Mouse (Mus musculus): Measurements from ENCODE around the gene Nos3. TPM values are rescaled to one million over a fixed set of nuclear protein-coding genes. Genes with fewer than 3 reads are reported as not detected.

Gene Nos3
- total and polyA plus RNA-seq, 3 experiments = 0.09 to 0.23 (median 0.22) TPM

DNA sequence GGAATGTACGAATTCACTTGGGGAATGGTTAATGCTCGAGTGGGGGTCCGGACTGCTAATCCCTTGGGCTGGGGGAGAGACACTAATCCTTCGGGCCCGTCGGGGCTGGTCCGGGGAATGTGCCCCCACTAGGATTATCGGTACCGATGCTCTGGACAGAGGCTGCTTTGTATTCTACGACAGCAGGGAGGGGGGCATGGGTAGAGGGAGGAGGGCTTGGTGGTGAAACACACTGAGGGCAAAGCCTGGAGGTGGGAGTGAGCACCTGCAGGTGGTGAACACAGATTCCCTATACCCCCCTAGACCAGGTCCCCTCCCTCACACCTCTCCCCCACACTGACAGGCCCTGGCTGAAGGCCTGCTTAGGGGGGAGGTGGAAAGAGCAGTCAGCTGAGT is 61.4 kb downstream of the Nos3 start:
- no peaks in the 10 kb centered on the region for H3K9me3 ChIP-seq (replicated peaks)
- no peak for DNase-seq (ENCODE audit: low spot score)
- peak overlapping the region; percentile 74; the same call in 1 of the 2 replicates for H3K4me3 ChIP-seq (ENCODE audit: low read depth, low read length)
- H3K4me1 ChIP-seq (ENCODE audit: insufficient read depth, low read depth, low read length) = peaks cover 58% of the 10 kb centered on the region
- peaks cover 49% of the 10 kb centered on the region for H3K36me3 ChIP-seq (replicated peaks)
- no peaks in the 10 kb centered on the region for H3K27me3 ChIP-seq (ENCODE audit: insufficient read depth, low read length)
- ATAC-seq (ENCODE audit: extremely low read depth, insufficient number of reproducible peaks, low FRiP score, poor library complexity, severe bottlenecking) = no peak
- TF ChIP-seq GATA2 (IDR thresholded peaks at IDR 0.05; ENCODE audit: borderline replicate concordance, low read depth, low read length) = no peak
- TF ChIP-seq GATA1 (IDR thresholded peaks at IDR 0.05; ENCODE audit: borderline replicate concordance, low read length) = no peak
- TF ChIP-seq TAL1 (conservative IDR thresholded peaks at IDR 0.05; ENCODE audit: low read depth, low read length) = no peak
- no peak for TF ChIP-seq CTCF (IDR thresholded peaks at IDR 0.05; ENCODE audit: low read depth, low read length)
- no peak for TF ChIP-seq POLR2AphosphoS5 (IDR thresholded peaks at IDR 0.05; ENCODE audit: insufficient replicate concordance, low read depth, low read length)

DNA sequence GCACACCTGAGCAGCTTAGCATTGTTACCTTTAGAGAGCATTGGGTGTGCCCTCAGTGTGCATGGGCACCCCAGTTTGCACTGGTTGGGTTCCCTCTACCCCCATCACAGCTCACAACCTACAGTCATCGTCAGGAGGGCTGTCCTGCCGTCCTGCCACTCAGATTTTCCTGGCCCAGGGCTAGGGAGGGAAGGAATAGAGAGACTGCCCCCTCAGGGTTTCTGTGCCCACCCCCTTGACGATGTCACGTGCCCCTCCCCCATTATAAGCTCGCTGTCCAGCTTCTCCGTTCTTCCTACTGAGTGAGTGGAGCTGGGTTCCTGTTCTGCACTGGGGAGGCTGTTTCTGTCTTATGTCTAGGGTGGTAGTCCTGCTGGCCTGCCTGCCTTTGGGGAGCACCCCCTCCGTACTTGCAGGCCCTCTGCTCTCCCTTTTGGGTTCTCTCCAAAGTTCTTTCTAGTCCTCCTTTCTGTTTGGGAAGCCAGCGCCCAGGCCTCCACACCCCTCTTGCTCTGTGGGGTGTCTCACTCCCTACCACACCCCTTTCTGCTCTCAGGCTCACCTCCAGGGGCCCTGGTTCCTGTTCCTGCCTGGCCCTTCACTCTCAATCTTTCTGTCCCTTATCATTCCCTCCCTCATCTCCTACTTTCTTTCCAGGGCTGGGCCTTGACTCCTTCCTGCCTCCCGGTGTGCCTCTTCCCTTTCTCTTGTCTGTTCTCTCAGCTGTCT is 62.1 kb downstream of the Nos3 start:
- peak; percentile 47 for DNase-seq (ENCODE audit: low spot score)
- Histone ChIP-seq H3K36me3 (replicated peaks) (peaks cover 49% of the 10 kb centered on the region), H3K4me3 (ENCODE audit: low read depth, low read length) (peak overlapping the region; percentile 74; the same call in 1 of the 2 replicates), H3K9me3 (replicated peaks) (no peaks in the 10 kb centered on the region), H3K4me1 (ENCODE audit: insufficient read depth, low read depth, low read length) (peaks cover 58% of the 10 kb centered on the region), H3K27me3 (ENCODE audit: insufficient read depth, low read length) (no peaks in the 10 kb centered on the region)
- TF ChIP-seq CTCF (IDR thresholded peaks at IDR 0.05; ENCODE audit: low read depth, low read length) (no peak), GATA1 (IDR thresholded peaks at IDR 0.05; ENCODE audit: borderline replicate concordance, low read length) (no peak), GATA2 (IDR thresholded peaks at IDR 0.05; ENCODE audit: borderline replicate concordance, low read depth, low read length) (no peak), TAL1 (conservative IDR thresholded peaks at IDR 0.05; ENCODE audit: low read depth, low read length) (no peak), POLR2AphosphoS5 (IDR thresholded peaks at IDR 0.05; ENCODE audit: insufficient replicate concordance, low read depth, low read length) (no peak)
- no peak for ATAC-seq (ENCODE audit: extremely low read depth, insufficient number of reproducible peaks, low FRiP score, poor library complexity, severe bottlenecking)

DNA sequence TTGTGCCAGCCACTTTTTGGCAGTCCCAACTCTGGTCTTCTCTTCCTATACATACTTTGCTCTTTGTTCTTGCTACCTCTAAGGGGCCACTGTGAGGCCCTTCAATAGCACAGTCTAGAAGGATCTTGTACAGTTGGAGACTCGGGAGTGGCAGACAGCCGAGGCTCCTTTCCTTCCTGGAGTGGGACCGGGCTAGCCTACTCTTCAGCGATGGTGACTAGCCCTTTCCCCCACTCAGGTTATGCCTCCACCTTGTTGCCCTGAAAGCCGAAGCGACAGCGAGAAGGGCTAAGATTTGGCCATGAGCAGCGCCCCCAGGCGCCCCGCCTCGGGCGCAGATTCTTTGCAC is 62.6 kb downstream of the Nos3 start:
- ATAC-seq (ENCODE audit: extremely low read depth, insufficient number of reproducible peaks, low FRiP score, poor library complexity, severe bottlenecking) (no peak), DNase-seq (ENCODE audit: low spot score) (no peak)
- Histone ChIP-seq H3K27me3 (ENCODE audit: insufficient read depth, low read length) (no peaks in the 10 kb centered on the region), H3K4me1 (ENCODE audit: insufficient read depth, low read depth, low read length) (peaks cover 57% of the 10 kb centered on the region), H3K36me3 (replicated peaks) (peaks cover 49% of the 10 kb centered on the region), H3K4me3 (ENCODE audit: low read depth, low read length) (no peak overlapping the region; the same call in 1 of the 2 replicates), H3K9me3 (replicated peaks) (no peaks in the 10 kb centered on the region)
- TF ChIP-seq GATA1 (IDR thresholded peaks at IDR 0.05; ENCODE audit: borderline replicate concordance, low read length) (no peak), CTCF (IDR thresholded peaks at IDR 0.05; ENCODE audit: low read depth, low read length) (no peak), TAL1 (conservative IDR thresholded peaks at IDR 0.05; ENCODE audit: low read depth, low read length) (no peak), GATA2 (IDR thresholded peaks at IDR 0.05; ENCODE audit: borderline replicate concordance, low read depth, low read length) (no peak), POLR2AphosphoS5 (IDR thresholded peaks at IDR 0.05; ENCODE audit: insufficient replicate concordance, low read depth, low read length) (no peak)

DNA sequence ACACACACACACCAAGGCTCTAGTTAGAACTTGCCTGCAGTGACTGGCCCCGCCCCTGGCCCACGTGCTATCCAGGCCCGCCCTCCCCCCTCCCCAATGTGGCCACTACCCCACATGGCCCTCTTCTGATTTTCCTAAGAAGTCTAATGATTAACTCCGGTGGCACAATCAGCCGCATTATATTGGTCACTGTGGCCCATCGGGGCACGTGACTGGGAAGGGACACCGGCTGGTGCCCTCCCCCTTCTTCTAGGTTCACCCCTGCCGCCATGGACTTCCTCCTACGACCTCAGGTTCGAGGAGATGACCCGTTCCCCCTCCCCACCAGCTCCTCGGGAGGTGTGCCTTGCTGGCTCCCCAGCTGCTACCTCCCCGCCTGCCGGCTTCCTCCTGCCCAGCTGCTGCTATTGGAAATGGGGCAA is 63.4 kb downstream of the Nos3 start:
- DNase-seq (ENCODE audit: low spot score) (peak; percentile 60), ATAC-seq (ENCODE audit: extremely low read depth, insufficient number of reproducible peaks, low FRiP score, poor library complexity, severe bottlenecking) (no peak)
- Histone ChIP-seq H3K36me3 (replicated peaks) (peaks cover 56% of the 10 kb centered on the region), H3K27me3 (ENCODE audit: insufficient read depth, low read length) (no peaks in the 10 kb centered on the region), H3K9me3 (replicated peaks) (no peaks in the 10 kb centered on the region), H3K4me1 (ENCODE audit: insufficient read depth, low read depth, low read length) (peaks cover 50% of the 10 kb centered on the region), H3K4me3 (ENCODE audit: low read depth, low read length) (peak overlapping the region; percentile 51; the same call in 1 of the 2 replicates)
- no peak for TF ChIP-seq CTCF (IDR thresholded peaks at IDR 0.05; ENCODE audit: low read depth, low read length)
- TF ChIP-seq GATA2 (IDR thresholded peaks at IDR 0.05; ENCODE audit: borderline replicate concordance, low read depth, low read length) = no peak
- TF ChIP-seq GATA1 (IDR thresholded peaks at IDR 0.05; ENCODE audit: borderline replicate concordance, low read length) = no peak
- no peak for TF ChIP-seq TAL1 (conservative IDR thresholded peaks at IDR 0.05; ENCODE audit: low read depth, low read length)
- no peak for TF ChIP-seq POLR2AphosphoS5 (IDR thresholded peaks at IDR 0.05; ENCODE audit: insufficient replicate concordance, low read depth, low read length)

DNA sequence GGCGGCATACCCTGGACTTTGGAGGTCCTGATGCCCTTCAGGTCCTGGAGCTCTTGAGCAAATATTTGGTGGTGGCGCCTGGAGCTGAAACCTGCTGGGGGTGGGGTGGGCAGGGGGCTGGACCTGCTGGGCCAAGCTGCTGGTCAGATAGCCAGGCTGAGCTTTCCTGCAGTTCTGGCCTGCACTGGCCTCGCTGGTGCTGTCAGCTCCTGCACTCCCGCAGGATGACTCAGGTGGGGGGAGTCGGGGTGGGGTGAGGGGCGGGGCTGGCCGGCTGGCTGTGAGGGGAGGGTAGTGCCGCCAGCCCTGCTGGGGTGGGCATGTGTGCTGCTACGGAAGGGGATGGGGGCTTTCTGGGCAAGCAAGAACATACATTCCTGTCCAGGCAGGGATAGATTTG is 64.0 kb downstream of the Nos3 start:
- Histone ChIP-seq H3K36me3 (replicated peaks) (peaks cover 62% of the 10 kb centered on the region), H3K27me3 (ENCODE audit: insufficient read depth, low read length) (no peaks in the 10 kb centered on the region), H3K9me3 (replicated peaks) (no peaks in the 10 kb centered on the region), H3K4me3 (ENCODE audit: low read depth, low read length) (peak overlapping the region; percentile 51; the same call in 1 of the 2 replicates), H3K4me1 (ENCODE audit: insufficient read depth, low read depth, low read length) (peaks cover 48% of the 10 kb centered on the region)
- DNase-seq (ENCODE audit: low spot score) (no peak), ATAC-seq (ENCODE audit: extremely low read depth, insufficient number of reproducible peaks, low FRiP score, poor library complexity, severe bottlenecking) (no peak)
- TF ChIP-seq GATA1 (IDR thresholded peaks at IDR 0.05; ENCODE audit: borderline replicate concordance, low read length) (no peak), GATA2 (IDR thresholded peaks at IDR 0.05; ENCODE audit: borderline replicate concordance, low read depth, low read length) (no peak), POLR2AphosphoS5 (IDR thresholded peaks at IDR 0.05; ENCODE audit: insufficient replicate concordance, low read depth, low read length) (no peak), TAL1 (conservative IDR thresholded peaks at IDR 0.05; ENCODE audit: low read depth, low read length) (no peak), CTCF (IDR thresholded peaks at IDR 0.05; ENCODE audit: low read depth, low read length) (no peak)

DNA sequence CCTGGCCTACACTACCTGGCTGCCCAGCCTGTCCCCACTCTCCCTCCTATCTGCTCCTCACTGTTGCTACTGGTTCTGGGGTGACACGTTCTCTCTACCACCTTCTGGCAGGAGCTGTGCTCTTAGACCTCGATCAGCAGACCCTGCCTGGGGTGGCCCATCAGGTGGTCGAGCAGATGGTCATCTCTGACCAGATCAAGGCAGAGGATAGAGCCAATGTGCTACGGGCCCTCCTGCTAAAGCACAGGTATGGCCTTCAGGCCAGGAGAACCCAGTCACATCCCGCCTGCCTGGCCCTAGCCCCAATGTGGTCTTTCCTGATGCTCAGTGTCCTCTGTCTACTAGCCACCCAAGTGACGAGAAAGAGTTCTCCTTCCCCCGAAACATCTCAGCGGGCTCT is 69.4 kb downstream of the Nos3 start:
- H3K36me3 ChIP-seq (replicated peaks) = peaks cover 94% of the 10 kb centered on the region
- TF ChIP-seq TAL1 (conservative IDR thresholded peaks at IDR 0.05; ENCODE audit: low read depth, low read length) (no peak), GATA1 (IDR thresholded peaks at IDR 0.05; ENCODE audit: borderline replicate concordance, low read length) (no peak), POLR2AphosphoS5 (IDR thresholded peaks at IDR 0.05; ENCODE audit: insufficient replicate concordance, low read depth, low read length) (no peak), CTCF (IDR thresholded peaks at IDR 0.05; ENCODE audit: low read depth, low read length) (no peak), GATA2 (IDR thresholded peaks at IDR 0.05; ENCODE audit: borderline replicate concordance, low read depth, low read length) (no peak)
- no peaks in the 10 kb centered on the region for H3K9me3 ChIP-seq (replicated peaks)
- no peaks in the 10 kb centered on the region for H3K4me1 ChIP-seq (ENCODE audit: insufficient read depth, low read depth, low read length)
- H3K4me3 ChIP-seq (ENCODE audit: low read depth, low read length) = no peak overlapping the region
- no peaks in the 10 kb centered on the region for H3K27me3 ChIP-seq (ENCODE audit: insufficient read depth, low read length)
- ATAC-seq (ENCODE audit: extremely low read depth, insufficient number of reproducible peaks, low FRiP score, poor library complexity, severe bottlenecking) = no peak
- DNase-seq (ENCODE audit: low spot score) = no peak

Other genes starting within 250 kb of the Nos3 start
- 24.1 and 26.8 TPM in 2 replicates for gene Nupl2, start 199.8 kb upstream of the Nos3 start, total RNA-seq (2014; fragmentation: Nextera tagmentation)
- gene Nupl2, start 199.8 kb upstream of the Nos3 start, total RNA-seq (2017) = 10.1 and 12.0 TPM in 2 replicates
- 10.4 and 12.4 TPM in 2 replicates for gene Nupl2, start 199.8 kb upstream of the Nos3 start, polyA plus RNA-seq (2012)
- 3.3 and 6.8 TPM in 2 replicates for gene Kcnh2, start 13.2 kb upstream of the Nos3 start, total RNA-seq (2014; fragmentation: Nextera tagmentation)
- 1.0 and 1.3 TPM in 2 replicates for gene Kcnh2, start 13.2 kb upstream of the Nos3 start, total RNA-seq (2017)
- 12.6 and 15.1 TPM in 2 replicates for gene Kcnh2, start 13.2 kb upstream of the Nos3 start, polyA plus RNA-seq (2012)
- gene Atg9b, start 27.3 kb downstream of the Nos3 start, total RNA-seq (2014; fragmentation: Nextera tagmentation) = not detected in 2 replicates
- 0.06 and 0.11 TPM in 2 replicates for gene Atg9b, start 27.3 kb downstream of the Nos3 start, total RNA-seq (2017)
- 0.15 TPM in 2 replicates for gene Atg9b, start 27.3 kb downstream of the Nos3 start, polyA plus RNA-seq (2012)
- gene Abcb8, start 28.9 kb downstream of the Nos3 start, total RNA-seq (2014; fragmentation: Nextera tagmentation) = 13.5 and 17.7 TPM in 2 replicates
- 15.4 and 20.4 TPM in 2 replicates for gene Abcb8, start 28.9 kb downstream of the Nos3 start, total RNA-seq (2017)
- gene Abcb8, start 28.9 kb downstream of the Nos3 start, polyA plus RNA-seq (2012) = 43.6 and 44.0 TPM in 2 replicates
- not detected in 2 replicates for gene Asic3, start 48.6 kb downstream of the Nos3 start, total RNA-seq (2014; fragmentation: Nextera tagmentation)
- 0.05 TPM in 1 of 2 replicates, not detected in the other for gene Asic3, start 48.6 kb downstream of the Nos3 start, total RNA-seq (2017)
- gene Asic3, start 48.6 kb downstream of the Nos3 start, polyA plus RNA-seq (2012) = 0.06 TPM in 1 of 2 replicates, not detected in the other
- 14.3 and 19.1 TPM in 2 replicates for gene Cdk5, start 58.7 kb downstream of the Nos3 start, total RNA-seq (2014; fragmentation: Nextera tagmentation)
- 26.6 and 28.1 TPM in 2 replicates for gene Cdk5, start 58.7 kb downstream of the Nos3 start, total RNA-seq (2017)
- 9.8 and 12.7 TPM in 2 replicates for gene Cdk5, start 58.7 kb downstream of the Nos3 start, polyA plus RNA-seq (2012)
- gene Slc4a2, start 59.0 kb downstream of the Nos3 start, total RNA-seq (2014; fragmentation: Nextera tagmentation) = 24.7 and 42.1 TPM in 2 replicates
- 25.5 and 30.5 TPM in 2 replicates for gene Slc4a2, start 59.0 kb downstream of the Nos3 start, total RNA-seq (2017)
- 17.4 and 20.0 TPM in 2 replicates for gene Slc4a2, start 59.0 kb downstream of the Nos3 start, polyA plus RNA-seq (2012)
- 95.9 and 97.8 TPM in 2 replicates for gene Fastk, start 80.5 kb downstream of the Nos3 start, total RNA-seq (2014; fragmentation: Nextera tagmentation)
- 36.2 and 46.9 TPM in 2 replicates for gene Fastk, start 80.5 kb downstream of the Nos3 start, total RNA-seq (2017)
- 286 and 295 TPM in 2 replicates for gene Fastk, start 80.5 kb downstream of the Nos3 start, polyA plus RNA-seq (2012)
- 11.1 and 14.3 TPM in 2 replicates for gene Tmub1, start 83.0 kb downstream of the Nos3 start, total RNA-seq (2014; fragmentation: Nextera tagmentation)
- 13.3 and 16.1 TPM in 2 replicates for gene Tmub1, start 83.0 kb downstream of the Nos3 start, total RNA-seq (2017)
- 36.3 and 38.1 TPM in 2 replicates for gene Tmub1, start 83.0 kb downstream of the Nos3 start, polyA plus RNA-seq (2012)
- gene Agap3, start 87.4 kb downstream of the Nos3 start, total RNA-seq (2014; fragmentation: Nextera tagmentation) = 22.0 and 26.3 TPM in 2 replicates
- gene Agap3, start 87.4 kb downstream of the Nos3 start, total RNA-seq (2017) = 30.3 and 32.8 TPM in 2 replicates
- 133 and 147 TPM in 2 replicates for gene Agap3, start 87.4 kb downstream of the Nos3 start, polyA plus RNA-seq (2012)
- gene Gbx1, start 162.4 kb downstream of the Nos3 start, total RNA-seq (2014; fragmentation: Nextera tagmentation) = not detected in 2 replicates
- 0.12 TPM in 1 of 2 replicates, not detected in the other for gene Gbx1, start 162.4 kb downstream of the Nos3 start, total RNA-seq (2017)
- gene Gbx1, start 162.4 kb downstream of the Nos3 start, polyA plus RNA-seq (2012) = 0.01 and 0.02 TPM in 2 replicates
- not detected in 2 replicates for gene Asb10, start 176.2 kb downstream of the Nos3 start, total RNA-seq (2014; fragmentation: Nextera tagmentation)
- gene Asb10, start 176.2 kb downstream of the Nos3 start, total RNA-seq (2017) = not detected in 2 replicates
- gene Asb10, start 176.2 kb downstream of the Nos3 start, polyA plus RNA-seq (2012) = 0.04 TPM in 1 of 2 replicates, not detected in the other
- not detected in 2 replicates for gene 4931409K22Rik, start 192.0 kb downstream of the Nos3 start, total RNA-seq (2014; fragmentation: Nextera tagmentation)
- 0.06 TPM in 1 of 2 replicates, not detected in the other for gene 4931409K22Rik, start 192.0 kb downstream of the Nos3 start, total RNA-seq (2017)
- gene 4931409K22Rik, start 192.0 kb downstream of the Nos3 start, polyA plus RNA-seq (2012) = not detected in 2 replicates
- 54.2 and 58.8 TPM in 2 replicates for gene Abcf2, start 212.7 kb downstream of the Nos3 start, total RNA-seq (2014; fragmentation: Nextera tagmentation)
- 89.5 and 94.6 TPM in 2 replicates for gene Abcf2, start 212.7 kb downstream of the Nos3 start, total RNA-seq (2017)
- gene Abcf2, start 212.7 kb downstream of the Nos3 start, polyA plus RNA-seq (2012) = 68.5 and 81.4 TPM in 2 replicates
- 5.9 and 15.8 TPM in 2 replicates for gene Chpf2, start 221.9 kb downstream of the Nos3 start, total RNA-seq (2014; fragmentation: Nextera tagmentation)
- gene Chpf2, start 221.9 kb downstream of the Nos3 start, total RNA-seq (2017) = 7.3 and 14.9 TPM in 2 replicates
- 19.9 and 28.5 TPM in 2 replicates for gene Chpf2, start 221.9 kb downstream of the Nos3 start, polyA plus RNA-seq (2012)